Mouse (Mus musculus) C2C12 (cell line): ENCODE measurements around the gene Auts2.

Experiments
- CEBPB ChIP-seq: IDR thresholded peaks from one replicate; pipeline ENCODE4 v1.6.1; 2011; ENCODE audit warnings: low read depth, mild to moderate bottlenecking, control low read depth, moderate library complexity
- CTCF ChIP-seq: IDR thresholded peaks from one replicate; pipeline ENCODE4 v1.5.1; 2011; ENCODE audit not compliant: control insufficient read depth, insufficient read depth, insufficient read length
- FOSL1 ChIP-seq: IDR thresholded peaks from one replicate; pipeline ENCODE4 v1.8.0; 2011; ENCODE audit warnings: mild to moderate bottlenecking, low read length; ENCODE audit not compliant: poor library complexity, insufficient read depth, severe bottlenecking
- MAX ChIP-seq: IDR thresholded peaks from one replicate; pipeline ENCODE4 v1.6.1; 2011; ENCODE audit warnings: mild to moderate bottlenecking, control low read depth
- MYOD1 ChIP-seq: IDR thresholded peaks from one replicate; pipeline ENCODE4 v1.6.1; 2011; ENCODE audit warnings: low read depth; ENCODE audit not compliant: control insufficient read depth, insufficient read length
- MYOG ChIP-seq: IDR thresholded peaks from one replicate; pipeline ENCODE4 v1.6.1; 2011; ENCODE audit not compliant: control insufficient read depth, insufficient read length; ENCODE audit errors: extremely low read depth

GRCm38 (mm10) chr5:131839023-131839422, 704.1 kb downstream of the Auts2 start:
- TF ChIP-seq MAX: no peak
- no peak for TF ChIP-seq CTCF
- no peak for TF ChIP-seq FOSL1
- no peak for TF ChIP-seq MYOD1
- no peak for TF ChIP-seq CEBPB
- TF ChIP-seq MYOG: no peak
